Mouse (Mus musculus) cerebellum, adult 2 months (tissue): ENCODE data around the gene Nanos2.

Experiments
- CTCF ChIP-seq: fragments of 200-500 bp; IDR thresholded peaks from 2 replicates; pipeline ENCODE4 v1.5.1; 2011; ENCODE audit warnings: low read depth, mild to moderate bottlenecking, control low read depth, low read length, moderate library complexity, borderline replicate concordance; ENCODE audit not compliant: insufficient read depth
- POLR2A ChIP-seq: fragments of 200-500 bp; IDR thresholded peaks from 2 replicates; pipeline ENCODE4 v1.6.1; 2011; ENCODE audit warnings: low read length, control low read depth, borderline replicate concordance; ENCODE audit not compliant: insufficient read depth

GRCm38 (mm10) chr7:18970956-18971355, 16.2 kb upstream of the Nanos2 start:
- TF ChIP-seq CTCF (peak; percentile 11; the same call in 1 of the 2 replicates), POLR2A (no peak)
